Mouse (Mus musculus): ENCODE data around the gene Nodal. TPM values are rescaled to one million over a fixed set of nuclear protein-coding genes. Genes with fewer than 3 reads are reported as not detected.

The Nodal gene
- polyA plus RNA-seq, 1 experiment, result 0.14 TPM

GRCm38 (mm10) chr10:61425047-61425446, 7.3 kb downstream of the Nodal start:
- no peaks in the 10 kb centered on the region for H3K4me1 ChIP-seq (ENCODE audit: control insufficient read depth, insufficient read depth, insufficient read length)
- no peak overlapping the region for H3K4me3 ChIP-seq (ENCODE audit: extremely low read depth, insufficient read depth, insufficient read length)
- H3K36me3 ChIP-seq (ENCODE audit: control insufficient read depth, insufficient read depth, low read length), result peaks cover 3% of the 10 kb centered on the region; the same call in 1 of the 2 replicates
- no peak overlapping the region for H3K27ac ChIP-seq (ENCODE audit: insufficient read depth, low read length)
- no peak for DNase-seq (ENCODE audit: low read depth in 1 of 2, low spot score in 2 of 2)
- 58% methylated on average over 2 of the region's 2 CpGs for WGBS
- H3K27me3 ChIP-seq (ENCODE audit: control insufficient read depth, insufficient read depth, low read length), result no peaks in the 10 kb centered on the region
- TF ChIP-seq POLR2A (IDR thresholded peaks at IDR 0.05; ENCODE audit: low read depth, low read length) (no peak), CTCF (IDR thresholded peaks at IDR 0.05; ENCODE audit: extremely low read depth, insufficient read depth, insufficient read length, insufficient replicate concordance) (no peak)

GRCm38 (mm10) chr10:61426251-61426757, 8.5 kb downstream of the Nodal start:
- H3K27ac ChIP-seq (ENCODE audit: insufficient read depth, low read length), result no peak overlapping the region

GRCm38 (mm10) chr10:61427951-61428350, 10.2 kb downstream of the Nodal start:
- Histone ChIP-seq H3K4me3 (ENCODE audit: extremely low read depth, insufficient read depth, insufficient read length) (no peak overlapping the region), H3K36me3 (ENCODE audit: control insufficient read depth, insufficient read depth, low read length) (peaks cover 21% of the 10 kb centered on the region), H3K27me3 (ENCODE audit: control insufficient read depth, insufficient read depth, low read length) (no peaks in the 10 kb centered on the region), H3K4me1 (ENCODE audit: control insufficient read depth, insufficient read depth, insufficient read length) (no peaks in the 10 kb centered on the region), H3K27ac (ENCODE audit: insufficient read depth, low read length) (no peak overlapping the region)
- no peak for DNase-seq (ENCODE audit: low read depth in 1 of 2, low spot score in 2 of 2)
- 74% methylated on average over 6 of the region's 6 CpGs for WGBS
- no peak for TF ChIP-seq POLR2A (IDR thresholded peaks at IDR 0.05; ENCODE audit: low read depth, low read length)
- TF ChIP-seq CTCF (IDR thresholded peaks at IDR 0.05; ENCODE audit: extremely low read depth, insufficient read depth, insufficient read length, insufficient replicate concordance), result no peak

More at GRCm38 (mm10) chr10:61426251-61426757, 8.5 kb downstream of the Nodal start:
- TF ChIP-seq CTCF (IDR thresholded peaks at IDR 0.05; ENCODE audit: extremely low read depth, insufficient read depth, insufficient read length, insufficient replicate concordance) (no peak), POLR2A (IDR thresholded peaks at IDR 0.05; ENCODE audit: low read depth, low read length) (no peak)
- 53% methylated on average over 2 of the region's 2 CpGs for WGBS
- DNase-seq (ENCODE audit: low read depth in 1 of 2, low spot score in 2 of 2), result no peak
- Histone ChIP-seq H3K36me3 (ENCODE audit: control insufficient read depth, insufficient read depth, low read length) (peaks cover 13% of the 10 kb centered on the region), H3K4me3 (ENCODE audit: extremely low read depth, insufficient read depth, insufficient read length) (no peak overlapping the region), H3K4me1 (ENCODE audit: control insufficient read depth, insufficient read depth, insufficient read length) (no peaks in the 10 kb centered on the region), H3K27me3 (ENCODE audit: control insufficient read depth, insufficient read depth, low read length) (no peaks in the 10 kb centered on the region)

- H3K4me1 ChIP-seq (ENCODE audit: control insufficient read depth, insufficient read depth, insufficient read length), result no peaks in the 10 kb centered on the region
- no peak overlapping the region for H3K4me3 ChIP-seq (ENCODE audit: extremely low read depth, insufficient read depth, insufficient read length)
- 76% methylated on average over 4 of the region's 4 CpGs for WGBS
- H3K27me3 ChIP-seq (ENCODE audit: control insufficient read depth, insufficient read depth, low read length), result no peaks in the 10 kb centered on the region
- TF ChIP-seq POLR2A (IDR thresholded peaks at IDR 0.05; ENCODE audit: low read depth, low read length), result no peak
- no peak for TF ChIP-seq CTCF (IDR thresholded peaks at IDR 0.05; ENCODE audit: extremely low read depth, insufficient read depth, insufficient read length, insufficient replicate concordance)
- DNase-seq (ENCODE audit: low read depth in 1 of 2, low spot score in 2 of 2), result no peak
- peaks cover 26% of the 10 kb centered on the region for H3K36me3 ChIP-seq (ENCODE audit: control insufficient read depth, insufficient read depth, low read length)
- no peak overlapping the region for H3K27ac ChIP-seq (ENCODE audit: insufficient read depth, low read length)
These were observed 10.6 kb downstream of the Nodal start for GRCm38 (mm10) chr10:61428416-61428815.

GRCm38 (mm10) chr10:61429043-61429442, 11.3 kb downstream of the Nodal start:
- no peak for TF ChIP-seq CTCF (IDR thresholded peaks at IDR 0.05; ENCODE audit: extremely low read depth, insufficient read depth, insufficient read length, insufficient replicate concordance)
- TF ChIP-seq POLR2A (IDR thresholded peaks at IDR 0.05; ENCODE audit: low read depth, low read length), result no peak
- WGBS, result 94% methylated on average over 5 of the region's 5 CpGs
- Histone ChIP-seq H3K4me3 (ENCODE audit: extremely low read depth, insufficient read depth, insufficient read length) (no peak overlapping the region), H3K27ac (ENCODE audit: insufficient read depth, low read length) (no peak overlapping the region), H3K36me3 (ENCODE audit: control insufficient read depth, insufficient read depth, low read length) (peaks cover 32% of the 10 kb centered on the region), H3K4me1 (ENCODE audit: control insufficient read depth, insufficient read depth, insufficient read length) (no peaks in the 10 kb centered on the region), H3K27me3 (ENCODE audit: control insufficient read depth, insufficient read depth, low read length) (no peaks in the 10 kb centered on the region)
- no peak for DNase-seq (ENCODE audit: low read depth in 1 of 2, low spot score in 2 of 2)

- DNase-seq (ENCODE audit: low read depth in 1 of 2, low spot score in 2 of 2), result no peak
- peaks cover 46% of the 10 kb centered on the region for H3K36me3 ChIP-seq (ENCODE audit: control insufficient read depth, insufficient read depth, low read length)
- no peak overlapping the region for H3K4me3 ChIP-seq (ENCODE audit: extremely low read depth, insufficient read depth, insufficient read length)
- TF ChIP-seq POLR2A (IDR thresholded peaks at IDR 0.05; ENCODE audit: low read depth, low read length) (no peak), CTCF (IDR thresholded peaks at IDR 0.05; ENCODE audit: extremely low read depth, insufficient read depth, insufficient read length, insufficient replicate concordance) (no peak)
- 92% methylated on average over 9 of the region's 9 CpGs for WGBS
- no peaks in the 10 kb centered on the region for H3K27me3 ChIP-seq (ENCODE audit: control insufficient read depth, insufficient read depth, low read length)
- no peak overlapping the region for H3K27ac ChIP-seq (ENCODE audit: insufficient read depth, low read length)
- H3K4me1 ChIP-seq (ENCODE audit: control insufficient read depth, insufficient read depth, insufficient read length), result no peaks in the 10 kb centered on the region
These were observed 13.6 kb downstream of the Nodal start for GRCm38 (mm10) chr10:61431375-61431774.

- peaks cover 2% of the 10 kb centered on the region; the same call in 1 of the 2 replicates for H3K4me1 ChIP-seq (ENCODE audit: control insufficient read depth, insufficient read depth, insufficient read length)
- WGBS, result 89% methylated on average over 7 of the region's 7 CpGs
- TF ChIP-seq POLR2A (IDR thresholded peaks at IDR 0.05; ENCODE audit: low read depth, low read length) (no peak), CTCF (IDR thresholded peaks at IDR 0.05; ENCODE audit: extremely low read depth, insufficient read depth, insufficient read length, insufficient replicate concordance) (no peak)
- no peak overlapping the region for H3K27ac ChIP-seq (ENCODE audit: insufficient read depth, low read length)
- no peaks in the 10 kb centered on the region for H3K27me3 ChIP-seq (ENCODE audit: control insufficient read depth, insufficient read depth, low read length)
- H3K36me3 ChIP-seq (ENCODE audit: control insufficient read depth, insufficient read depth, low read length), result peaks cover 3% of the 10 kb centered on the region; the same call in 1 of the 2 replicates
- no peak overlapping the region for H3K4me3 ChIP-seq (ENCODE audit: extremely low read depth, insufficient read depth, insufficient read length)
- DNase-seq (ENCODE audit: low read depth in 1 of 2, low spot score in 2 of 2), result no peak
These were observed 22.5 kb downstream of the Nodal start for GRCm38 (mm10) chr10:61440202-61440800.
